ENCODE assay signal across 42 mouse cellular contexts in the genomic region with DNA sequence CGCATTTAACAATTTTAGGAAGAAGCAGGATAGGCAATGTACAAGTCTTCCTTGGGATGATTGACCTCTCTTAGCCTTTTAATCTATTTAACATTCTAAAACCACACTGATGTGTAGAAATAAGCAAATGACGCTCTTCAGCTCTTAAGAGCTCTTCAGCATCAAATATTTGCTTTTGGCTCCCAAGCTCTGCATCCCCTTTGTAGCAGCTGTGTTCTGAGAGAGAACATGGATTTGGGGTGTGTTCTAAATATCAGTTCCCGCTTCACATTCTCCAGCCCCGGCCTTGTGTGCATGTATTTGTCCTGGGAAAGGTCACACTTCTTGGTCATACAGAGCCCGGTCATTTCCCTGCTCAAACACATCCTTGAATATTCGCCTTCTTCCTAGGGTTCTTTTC. TPM values are rescaled to one million over a fixed set of nuclear protein-coding genes. Genes with fewer than 3 reads are reported as not detected.
"Had no signal": no experiment of that assay in that cellular context is flagged by ENCODE, and none has a peak within 500 bp of the region (broad histone marks: within the 10 kb centered on the region; RNA-seq: fewer than 3 reads in every experiment).

No protein-coding gene starts in this region.

- H3K9me3 ChIP-seq: heart, embryonic 10.5 days; heart, embryonic 12.5 days; heart, embryonic 13.5 days; heart, embryonic 15.5 days; hindbrain, embryonic 10.5 days; hindbrain, embryonic 12.5 days; hindbrain, embryonic 13.5 days; hindbrain, embryonic 15.5 days; intestine, embryonic 15.5 days; kidney, embryonic 15.5 days had no signal

- ATAC-seq: hindbrain, embryonic 16.5 days; hindbrain, postnatal 0 days; inflammation-experienced regulatory T-cells, adult 6 months; intestine, embryonic 15.5 days; intestine, embryonic 16.5 days; intestine, postnatal 0 days had no signal

- H3K4me2 ChIP-seq: heart, embryonic 11.5 days; heart, embryonic 12.5 days; heart, embryonic 13.5 days; heart, embryonic 15.5 days; hindbrain, embryonic 12.5 days; hindbrain, embryonic 13.5 days; hindbrain, embryonic 14.5 days; hindbrain, embryonic 15.5 days; intestine, embryonic 15.5 days; kidney, embryonic 15.5 days had no signal

- H3K4me3 ChIP-seq: heart, embryonic 10.5 days; heart, embryonic 12.5 days; heart, embryonic 13.5 days; heart, embryonic 15.5 days; hindbrain, embryonic 10.5 days; hindbrain, embryonic 12.5 days; hindbrain, embryonic 13.5 days; hindbrain, embryonic 15.5 days; intestine, embryonic 15.5 days; kidney, embryonic 15.5 days; layer of hippocampus, adult 2 months had no signal

- H3K27ac ChIP-seq: heart, embryonic 10.5 days; heart, embryonic 13.5 days; heart, embryonic 15.5 days; hindbrain, embryonic 10.5 days; hindbrain, embryonic 12.5 days; hindbrain, embryonic 13.5 days; hindbrain, embryonic 14.5 days; hindbrain, embryonic 15.5 days; hindbrain, postnatal 0 days; intestine, embryonic 15.5 days; kidney, embryonic 15.5 days; kidney, postnatal 0 days; layer of hippocampus, adult 2 months had no signal

- H3K36me3 ChIP-seq: heart, embryonic 10.5 days; heart, embryonic 12.5 days; heart, embryonic 13.5 days; heart, embryonic 15.5 days; hindbrain, embryonic 10.5 days; hindbrain, embryonic 12.5 days; hindbrain, embryonic 13.5 days; hindbrain, embryonic 15.5 days; intestine, embryonic 15.5 days; kidney, embryonic 15.5 days had no signal

- DNase-seq: heart, postnatal 10 days; heart, postnatal 14 days; heart, postnatal 36 days; heart, postnatal 4 days; kidney, adult 11 months; kidney, adult 18-20 months; kidney, adult 2 months; kidney, adult 8-10 months; kidney, adult 9 months; kidney, postnatal 10 days; kidney, postnatal 14 days; kidney, postnatal 25 days; kidney, postnatal 36 days; kidney, postnatal 4 days; layer of hippocampus, adult 9-11 months; layer of hippocampus, postnatal 36 days had no signal

- H3K9ac ChIP-seq: heart, embryonic 12.5 days; heart, embryonic 13.5 days; heart, embryonic 15.5 days; hindbrain, embryonic 12.5 days; hindbrain, embryonic 13.5 days; hindbrain, embryonic 14.5 days; hindbrain, embryonic 15.5 days; intestine, embryonic 15.5 days; kidney, embryonic 15.5 days had no signal

RNA-seq across cellular contexts. Expression of gene Nkx2-9, which starts 2.3 kb away (rescaled TPM):
- polyA plus RNA-seq: heart, embryonic 14.5 days; heart, embryonic 15.5 days; heart, embryonic 16.5 days; heart, postnatal 0 days; hindbrain, embryonic 13.5 days; hindbrain, embryonic 14.5 days; hindbrain, embryonic 15.5 days; hindbrain, embryonic 16.5 days; hindbrain, postnatal 0 days; inflammation-experienced regulatory T-cells, adult 6 months; intestine, embryonic 14.5 days; intestine, embryonic 15.5 days; intestine, embryonic 16.5 days; intestine, postnatal 0 days; kidney, adult 2 months; kidney, embryonic 14.5 days; kidney, embryonic 15.5 days; kidney, embryonic 16.5 days; kidney, postnatal 0 days; large intestine, adult 2 months had no signal
